Mouse (Mus musculus): ENCODE data around the gene Nipsnap3a. TPM values are rescaled to one million over a fixed set of nuclear protein-coding genes. Genes with fewer than 3 reads are reported as not detected.

Gene Nipsnap3a
- not detected for total RNA-seq (2023)

GRCm38 (mm10) chr4:52989248-52989647 is at the start of gene Nipsnap3a:
Gene Nipsnap3a, plus strand, starts transcription at chr4:52989272.

GRCm38 (mm10) chr4:52964247-52964646 is 24.8 kb upstream of the Nipsnap3a start, which contains the start of gene Olfr270:
Gene Olfr270, plus strand, starts transcription at chr4:52964547.

GRCm38 (mm10) chr4:53011732-53012361 is 22.8 kb downstream of the Nipsnap3a start, which contains the start of gene Nipsnap3b:
Gene Nipsnap3b, plus strand, starts transcription at chr4:53011880.

Other genes with a start within 250 kb of the Nipsnap3a start
- gene Olfr275, start 174.7 kb upstream of the Nipsnap3a start, total RNA-seq (2023) = not detected
- not detected for gene Olfr273, start 130.0 kb upstream of the Nipsnap3a start, total RNA-seq (2023)
- not detected for gene Olfr272, start 70.1 kb upstream of the Nipsnap3a start, total RNA-seq (2023)
- gene Olfr270, start 24.7 kb upstream of the Nipsnap3a start, total RNA-seq (2023) = not detected
- gene Nipsnap3b, start 22.6 kb downstream of the Nipsnap3a start, total RNA-seq (2023) = 10 to 100 TPM; 29.7 to 42.4 TPM
- gene Abca1, start 170.6 kb downstream of the Nipsnap3a start, total RNA-seq (2023) = 10 to 100 TPM; 13.0 to 15.0 TPM